Mouse (Mus musculus) brain, embryonic 14.5 days (tissue): ENCODE data around the gene Armc3.

Experiments used
- CTCF ChIP-seq: fragments of 200-500 bp; IDR thresholded peaks from 2 replicates; pipeline ENCODE4 v1.5.1; 2012; ENCODE audit warnings: inconsistent platforms, mild to moderate bottlenecking, moderate library complexity, borderline replicate concordance; ENCODE audit not compliant: insufficient read depth, insufficient read length; ENCODE audit errors: extremely low read depth
- POLR2A ChIP-seq: fragments of 200-500 bp; IDR thresholded peaks from 2 replicates; pipeline ENCODE4 v1.6.1; 2012; ENCODE audit warnings: mild to moderate bottlenecking, inconsistent platforms, borderline replicate concordance; ENCODE audit not compliant: poor library complexity, insufficient read depth, insufficient read length, severe bottlenecking; ENCODE audit errors: extremely low read depth

GRCm38 (mm10) chr2:19292366-19292765 lies 93.3 kb downstream of the Armc3 start:
- TF ChIP-seq CTCF (no peak), POLR2A (no peak)
